Mouse (Mus musculus): ENCODE data around the gene Cntnap4.

- TF ChIP-seq CTCF (IDR thresholded peaks at IDR 0.05; ENCODE audit: borderline replicate concordance, extremely low read depth, insufficient read depth, insufficient read length) (no peak), POLR2A (IDR thresholded peaks at IDR 0.05; ENCODE audit: borderline replicate concordance, extremely low read depth, insufficient read depth, insufficient read length, poor library complexity, severe bottlenecking) (no peak)
Measured at GRCm38 (mm10) chr8:112610121-112610520, 40.3 kb downstream of the Cntnap4 start.
